Mouse (Mus musculus): ENCODE results near the gene Ferd3l. TPM values are rescaled to one million over a fixed set of nuclear protein-coding genes. Genes with fewer than 3 reads are reported as not detected.

Ferd3l gene
- polyA plus RNA-seq (2016; fragmentation: Nextera tagmentation; extraction: Ambion mirVana): 0.52 TPM in 1 of 2 replicates, not detected in the other

DNA sequence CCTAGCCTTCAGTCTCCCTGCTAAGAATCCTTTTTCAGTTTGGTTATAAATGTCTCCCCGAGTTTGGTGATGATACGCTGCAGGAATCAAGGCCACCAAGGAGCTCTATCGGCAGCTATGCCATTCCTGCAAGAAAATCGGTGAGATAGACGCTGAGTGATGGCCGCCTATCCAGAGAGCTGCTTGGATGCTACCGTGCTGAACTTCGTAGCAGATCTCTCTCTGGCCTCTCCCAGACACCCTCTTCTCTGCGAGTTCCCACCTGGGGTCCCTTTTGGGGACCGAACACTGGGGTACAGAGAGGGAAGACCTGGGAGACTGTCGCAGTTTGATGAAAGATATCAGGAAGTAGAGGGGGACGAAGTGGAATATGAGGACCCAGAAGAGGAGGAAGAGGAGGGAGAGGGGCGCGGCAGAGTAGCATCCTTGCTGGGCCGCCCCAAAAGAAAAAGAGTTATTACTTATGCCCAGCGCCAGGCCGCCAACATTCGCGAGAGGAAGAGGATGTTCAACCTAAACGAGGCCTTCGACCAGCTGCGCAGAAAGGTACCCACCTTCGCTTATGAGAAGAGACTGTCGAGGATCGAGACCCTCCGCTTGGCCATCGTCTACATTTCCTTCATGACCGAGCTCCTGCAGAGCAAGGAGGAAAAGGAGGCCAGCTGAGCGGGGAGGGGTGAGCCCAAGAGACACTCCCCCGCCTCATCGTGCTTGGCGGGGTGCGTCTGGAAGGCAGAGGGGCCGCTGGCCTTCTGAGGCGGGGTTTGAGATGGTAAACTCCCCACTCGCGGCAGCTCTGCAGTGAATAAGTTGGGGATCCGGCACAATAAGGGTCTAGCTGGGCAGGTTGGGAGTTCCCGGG is at the start of gene Ferd3l:
Gene Ferd3l (plus strand): TSS at position 95 of the 862 bp plus-strand sequence.
- H3K36me3 ChIP-seq (replicated peaks): no peaks in the 10 kb centered on the region
- peak; percentile 25 for DNase-seq (ENCODE audit: low spot score)
- peak within 1 kb of the TSS; percentile 49 for H3K4me3 ChIP-seq
- peaks cover 52% of the 10 kb centered on the region for H3K27me3 ChIP-seq (replicated peaks; ENCODE audit: low read depth, poor library complexity, severe bottlenecking)
- H3K4me1 ChIP-seq: peaks cover 23% of the 10 kb centered on the region
- H3K9me3 ChIP-seq: no peaks in the 10 kb centered on the region
- under 1% methylated on average over 39 of the region's 39 CpGs for WGBS
- no peak within 1 kb of the TSS for H3K27ac ChIP-seq (replicated peaks)

DNA sequence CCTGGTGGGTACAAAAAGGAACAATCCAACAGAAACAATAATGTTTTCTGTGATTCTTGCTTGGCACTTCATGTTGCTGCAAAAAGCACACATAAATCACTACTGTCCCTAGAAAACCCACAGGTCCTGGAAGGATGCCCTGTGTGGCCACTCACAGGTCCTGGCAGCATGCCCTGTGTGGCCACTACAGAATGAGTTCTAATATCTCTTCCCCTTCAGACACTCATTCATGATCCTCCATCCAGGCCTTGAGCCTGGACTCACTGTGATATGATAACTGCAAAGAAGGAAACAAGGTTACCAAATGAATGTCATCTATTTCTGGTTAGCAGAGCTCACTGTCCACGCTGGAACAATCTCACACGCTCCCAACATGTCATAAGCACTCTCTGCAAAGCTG is 34.3 kb upstream of the Ferd3l start:
- no peak for DNase-seq (ENCODE audit: low spot score)
- 82% methylated on average over 2 of the region's 2 CpGs for WGBS
- no peak overlapping the region for H3K27ac ChIP-seq (replicated peaks)
- no peaks in the 10 kb centered on the region for H3K36me3 ChIP-seq (replicated peaks)
- no peaks in the 10 kb centered on the region for H3K4me1 ChIP-seq
- no peak overlapping the region for H3K4me3 ChIP-seq
- H3K9me3 ChIP-seq: no peaks in the 10 kb centered on the region
- no peaks in the 10 kb centered on the region for H3K27me3 ChIP-seq (replicated peaks; ENCODE audit: low read depth, poor library complexity, severe bottlenecking)

DNA sequence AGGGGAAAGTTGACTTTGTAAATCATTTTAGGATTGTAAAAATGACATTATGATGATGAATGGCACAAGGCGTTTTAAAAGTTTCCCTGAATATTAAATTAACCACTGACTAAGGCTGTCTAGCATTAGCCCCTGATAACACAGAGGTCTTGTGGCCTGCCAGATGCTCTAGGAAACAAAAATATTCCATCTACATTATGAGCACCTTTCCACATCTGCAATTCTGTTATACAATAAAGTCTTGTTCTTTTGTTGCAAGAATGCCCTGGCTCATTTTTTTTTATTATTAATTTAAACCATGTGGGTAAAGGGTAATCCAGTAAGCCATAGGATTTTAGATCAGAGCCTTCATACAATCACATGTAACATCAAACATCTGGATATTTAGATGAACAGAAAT is 33.6 kb upstream of the Ferd3l start:
- H3K4me3 ChIP-seq: no peak overlapping the region
- 66% methylated on average over 1 of the region's 1 CpGs for WGBS
- no peak for DNase-seq (ENCODE audit: low spot score)
- H3K36me3 ChIP-seq (replicated peaks): no peaks in the 10 kb centered on the region
- no peaks in the 10 kb centered on the region for H3K27me3 ChIP-seq (replicated peaks; ENCODE audit: low read depth, poor library complexity, severe bottlenecking)
- no peaks in the 10 kb centered on the region for H3K9me3 ChIP-seq
- H3K27ac ChIP-seq (replicated peaks): no peak overlapping the region
- no peaks in the 10 kb centered on the region for H3K4me1 ChIP-seq

DNA sequence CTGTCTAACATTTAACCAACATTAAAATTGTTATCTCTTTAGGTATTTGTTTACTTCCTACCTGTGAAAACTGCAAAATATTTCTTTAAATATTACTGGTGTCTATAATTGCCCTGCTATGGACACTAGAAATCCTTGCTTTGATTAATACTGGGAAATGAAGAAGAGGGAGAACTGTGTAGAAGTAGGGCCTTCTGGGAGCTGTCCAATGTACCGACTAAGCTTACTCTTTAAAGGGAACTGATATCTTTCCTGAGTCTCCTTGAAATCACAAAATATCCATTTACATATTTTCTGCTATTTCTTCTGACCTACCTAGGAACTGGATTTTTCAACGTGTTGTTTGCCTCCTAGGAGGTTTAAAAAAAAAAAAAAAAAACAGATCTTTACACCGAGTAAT is 1.5 kb upstream of the Ferd3l start:
- Histone ChIP-seq H3K27me3 (replicated peaks; ENCODE audit: low read depth, poor library complexity, severe bottlenecking) (peaks cover 52% of the 10 kb centered on the region), H3K36me3 (replicated peaks) (no peaks in the 10 kb centered on the region), H3K27ac (replicated peaks) (no peak overlapping the region), H3K4me3 (no peak overlapping the region), H3K9me3 (no peaks in the 10 kb centered on the region), H3K4me1 (peaks cover 23% of the 10 kb centered on the region)
- peak; percentile 11 for DNase-seq (ENCODE audit: low spot score)
- 5% methylated on average over 3 of the region's 3 CpGs for WGBS

DNA sequence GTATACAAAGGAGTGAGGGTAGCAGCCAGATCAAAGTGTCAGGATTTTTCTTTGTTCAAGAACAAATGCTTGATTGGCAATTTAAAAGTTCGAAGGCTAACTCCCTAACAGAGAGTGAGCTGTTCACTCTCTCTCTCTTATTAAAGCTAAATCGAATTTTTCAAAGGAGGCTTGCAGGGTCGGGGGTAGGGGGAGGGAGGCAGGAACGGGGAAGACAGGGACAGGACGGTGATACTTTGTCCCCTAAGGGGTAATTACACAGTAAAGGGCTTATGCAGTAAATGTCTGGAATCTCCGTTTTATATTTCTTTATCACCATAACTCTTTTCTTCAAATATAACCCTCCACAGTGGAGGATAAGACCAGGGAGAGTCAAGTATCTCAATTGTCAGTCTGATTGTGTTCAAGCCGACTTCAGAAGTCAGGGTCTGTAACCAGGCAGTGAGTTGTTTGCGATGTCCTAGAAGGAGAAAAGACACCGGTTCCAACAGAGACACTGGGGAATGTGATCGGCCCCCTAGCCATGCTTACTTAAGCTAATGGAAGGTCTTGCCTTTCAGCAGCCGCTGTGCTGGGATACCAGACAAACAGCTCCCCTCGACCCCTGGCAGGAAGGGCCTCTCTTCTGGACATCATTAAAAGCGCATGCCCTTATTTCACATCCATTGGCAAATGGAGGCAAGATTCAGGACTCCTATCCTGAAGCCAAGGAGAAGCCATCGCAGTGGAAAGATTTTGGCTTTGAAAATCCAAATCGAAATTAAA is 709 bp upstream of the Ferd3l start:
- no peak overlapping the region for H3K27ac ChIP-seq (replicated peaks)
- 1% methylated on average over 15 of the region's 15 CpGs for WGBS
- no peaks in the 10 kb centered on the region for H3K9me3 ChIP-seq
- H3K4me3 ChIP-seq: peak overlapping the region; percentile 49; the same call in 1 of the 2 replicates
- H3K36me3 ChIP-seq (replicated peaks): no peaks in the 10 kb centered on the region
- DNase-seq (ENCODE audit: low spot score): peak; percentile 33
- peaks cover 52% of the 10 kb centered on the region for H3K27me3 ChIP-seq (replicated peaks; ENCODE audit: low read depth, poor library complexity, severe bottlenecking)
- H3K4me1 ChIP-seq: peaks cover 23% of the 10 kb centered on the region

DNA sequence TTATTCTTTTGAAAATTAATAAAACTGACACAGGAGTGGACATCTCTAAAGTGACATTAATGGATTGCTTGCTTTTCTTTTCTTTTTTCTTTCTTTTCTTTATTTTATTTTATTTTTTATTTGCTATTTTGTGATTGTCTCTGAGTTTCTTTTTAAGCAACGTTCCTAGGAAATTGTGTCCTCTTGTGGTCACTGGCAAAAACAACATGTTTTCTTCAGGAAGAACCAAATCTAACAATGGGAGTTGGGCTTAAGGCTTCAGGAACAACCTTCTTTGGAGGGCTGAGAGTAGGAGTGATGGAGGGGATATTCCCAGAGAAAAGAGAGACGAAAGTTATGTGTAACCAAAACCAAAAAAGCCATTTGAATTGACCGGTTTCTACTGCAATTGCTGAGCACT is 24.6 kb downstream of the Ferd3l start:
- 5% methylated on average over 3 of the region's 3 CpGs for WGBS

DNA sequence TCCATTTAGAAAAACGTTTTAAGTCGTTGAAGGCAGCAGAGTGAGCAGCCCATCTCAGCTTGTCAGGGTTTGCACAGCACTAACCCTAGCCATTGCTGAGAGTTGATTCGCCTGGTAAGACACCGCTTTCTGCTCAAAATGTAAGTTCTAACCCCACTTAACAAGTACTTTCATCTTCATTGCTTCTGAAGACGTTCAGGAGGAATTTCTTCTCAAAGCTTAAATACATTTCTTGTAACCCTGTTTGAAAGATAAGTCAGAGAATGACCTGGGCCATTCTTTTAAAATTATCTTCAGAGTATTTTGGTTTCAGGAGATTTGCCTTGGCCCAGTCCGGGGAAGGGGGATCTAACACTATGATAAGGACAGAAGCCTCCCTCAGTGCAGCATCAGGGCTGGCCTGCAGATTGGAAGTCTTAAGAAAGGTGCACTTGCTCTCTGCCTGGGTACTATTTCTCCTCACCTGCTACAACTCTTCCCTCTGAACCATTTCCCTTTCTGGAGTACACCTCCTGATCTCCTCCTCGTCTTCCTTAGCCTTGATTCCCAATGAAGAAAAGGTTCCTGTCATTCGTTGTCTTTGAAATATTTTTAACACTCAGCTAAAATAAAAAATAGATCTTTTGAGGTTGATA is 26.8 kb downstream of the Ferd3l start:
- peak; percentile 18 for DNase-seq (ENCODE audit: low spot score)
- H3K9me3 ChIP-seq: no peaks in the 10 kb centered on the region
- H3K27ac ChIP-seq (replicated peaks): peak overlapping the region; percentile 35; the same call in 1 of the 2 replicates
- 14% methylated on average over 8 of the region's 8 CpGs for WGBS
- no peaks in the 10 kb centered on the region for H3K36me3 ChIP-seq (replicated peaks)
- peaks cover 33% of the 10 kb centered on the region for H3K4me1 ChIP-seq
- H3K4me3 ChIP-seq: peak overlapping the region; percentile 87
- H3K27me3 ChIP-seq (replicated peaks; ENCODE audit: low read depth, poor library complexity, severe bottlenecking): peaks cover 70% of the 10 kb centered on the region

More for the DNA sequence above, 24.6 kb downstream of the Ferd3l start:
- Histone ChIP-seq H3K27me3 (replicated peaks; ENCODE audit: low read depth, poor library complexity, severe bottlenecking) (peaks cover 48% of the 10 kb centered on the region), H3K9me3 (no peaks in the 10 kb centered on the region), H3K27ac (replicated peaks) (no peak overlapping the region), H3K36me3 (replicated peaks) (no peaks in the 10 kb centered on the region), H3K4me1 (peaks cover 25% of the 10 kb centered on the region), H3K4me3 (no peak overlapping the region)
- DNase-seq (ENCODE audit: low spot score): no peak

DNA sequence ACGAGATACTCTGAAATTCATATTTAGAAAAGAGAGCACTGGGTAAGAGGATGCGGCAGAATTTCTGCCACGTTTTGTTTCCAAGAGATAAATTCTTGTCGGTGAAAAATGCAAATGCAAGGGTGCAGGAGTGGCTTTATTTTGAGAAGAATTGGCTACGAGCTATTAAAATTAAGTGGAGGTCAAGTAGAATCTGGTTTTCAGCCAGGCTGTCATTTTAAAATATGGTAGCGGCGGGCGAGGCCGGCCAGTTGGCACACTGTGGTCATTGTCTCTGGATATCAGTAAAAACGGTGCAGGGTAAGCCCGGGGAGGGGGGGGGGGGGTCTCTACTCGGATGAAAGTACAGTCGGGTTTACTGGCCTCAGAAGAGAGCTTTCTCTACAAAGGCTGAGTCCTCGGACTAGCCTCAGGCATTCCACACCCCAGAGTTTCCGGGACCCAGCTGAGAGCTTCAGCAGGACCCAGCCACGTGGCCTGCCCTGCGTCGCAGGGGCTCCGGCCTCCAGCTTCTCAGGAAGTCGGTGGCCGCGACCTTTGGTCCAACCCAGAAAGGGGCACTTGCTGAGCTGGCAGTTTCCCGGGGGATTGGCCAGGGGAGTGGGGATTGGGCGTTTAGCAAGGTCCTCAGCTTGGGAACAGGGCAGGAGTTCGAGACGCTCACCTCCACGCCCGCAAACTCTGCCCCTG is 27.5 kb downstream of the Ferd3l start:
- peaks cover 33% of the 10 kb centered on the region for H3K4me1 ChIP-seq
- 1% methylated on average over 28 of the region's 28 CpGs for WGBS
- H3K27ac ChIP-seq (replicated peaks): peak overlapping the region; percentile 98
- peak; percentile 80 for DNase-seq (ENCODE audit: low spot score)
- peak overlapping the region; percentile 87 for H3K4me3 ChIP-seq
- H3K36me3 ChIP-seq (replicated peaks): no peaks in the 10 kb centered on the region
- peaks cover 77% of the 10 kb centered on the region for H3K27me3 ChIP-seq (replicated peaks; ENCODE audit: low read depth, poor library complexity, severe bottlenecking)
- H3K9me3 ChIP-seq: no peaks in the 10 kb centered on the region

DNA sequence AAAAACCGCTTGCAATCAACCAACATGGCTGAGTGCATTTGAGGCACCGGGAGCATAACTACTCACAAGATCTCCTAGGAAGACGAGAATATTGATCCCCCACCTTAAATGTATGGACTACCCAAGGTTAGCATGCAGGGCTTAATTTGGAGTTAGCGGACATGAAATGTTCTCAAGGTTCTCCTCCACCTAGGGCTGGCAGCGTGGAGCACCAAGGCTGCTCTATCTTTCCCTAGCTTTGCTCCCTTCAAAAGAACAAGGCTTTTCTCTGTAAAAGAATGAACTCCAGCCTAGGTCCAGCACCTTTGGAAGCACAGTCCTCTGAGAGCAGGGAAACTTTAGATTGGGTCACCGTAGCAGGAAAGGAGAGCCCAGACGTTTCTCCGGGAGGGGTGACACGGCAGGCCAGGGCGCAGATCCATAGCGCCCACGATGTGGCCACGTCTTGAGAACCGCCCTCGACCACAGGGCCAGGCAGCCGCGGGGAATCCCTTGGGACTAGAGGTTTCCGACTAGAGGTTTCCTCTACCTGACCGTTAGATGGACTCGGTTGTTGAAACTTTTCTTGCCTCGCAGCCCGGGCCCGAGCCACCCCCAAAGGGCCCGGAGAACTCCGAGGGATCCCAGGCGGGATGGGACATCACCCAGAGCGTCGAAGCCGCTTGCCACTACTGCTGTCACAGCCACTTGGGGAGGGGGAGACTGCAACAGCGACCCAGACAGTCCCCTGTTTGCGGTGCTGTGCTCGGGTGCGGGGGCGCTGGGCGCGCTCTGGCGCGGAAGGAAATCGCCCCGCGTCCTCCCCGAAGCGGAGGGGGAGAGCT is 28.6 kb downstream of the Ferd3l start:
- Histone ChIP-seq H3K4me1 (peaks cover 33% of the 10 kb centered on the region), H3K4me3 (peak overlapping the region; percentile 87), H3K27me3 (replicated peaks; ENCODE audit: low read depth, poor library complexity, severe bottlenecking) (peaks cover 87% of the 10 kb centered on the region), H3K27ac (replicated peaks) (peak overlapping the region; percentile 98), H3K9me3 (no peaks in the 10 kb centered on the region), H3K36me3 (replicated peaks) (no peaks in the 10 kb centered on the region)
- no peak for DNase-seq (ENCODE audit: low spot score)
- WGBS: under 1% methylated on average over 43 of the region's 43 CpGs

DNA sequence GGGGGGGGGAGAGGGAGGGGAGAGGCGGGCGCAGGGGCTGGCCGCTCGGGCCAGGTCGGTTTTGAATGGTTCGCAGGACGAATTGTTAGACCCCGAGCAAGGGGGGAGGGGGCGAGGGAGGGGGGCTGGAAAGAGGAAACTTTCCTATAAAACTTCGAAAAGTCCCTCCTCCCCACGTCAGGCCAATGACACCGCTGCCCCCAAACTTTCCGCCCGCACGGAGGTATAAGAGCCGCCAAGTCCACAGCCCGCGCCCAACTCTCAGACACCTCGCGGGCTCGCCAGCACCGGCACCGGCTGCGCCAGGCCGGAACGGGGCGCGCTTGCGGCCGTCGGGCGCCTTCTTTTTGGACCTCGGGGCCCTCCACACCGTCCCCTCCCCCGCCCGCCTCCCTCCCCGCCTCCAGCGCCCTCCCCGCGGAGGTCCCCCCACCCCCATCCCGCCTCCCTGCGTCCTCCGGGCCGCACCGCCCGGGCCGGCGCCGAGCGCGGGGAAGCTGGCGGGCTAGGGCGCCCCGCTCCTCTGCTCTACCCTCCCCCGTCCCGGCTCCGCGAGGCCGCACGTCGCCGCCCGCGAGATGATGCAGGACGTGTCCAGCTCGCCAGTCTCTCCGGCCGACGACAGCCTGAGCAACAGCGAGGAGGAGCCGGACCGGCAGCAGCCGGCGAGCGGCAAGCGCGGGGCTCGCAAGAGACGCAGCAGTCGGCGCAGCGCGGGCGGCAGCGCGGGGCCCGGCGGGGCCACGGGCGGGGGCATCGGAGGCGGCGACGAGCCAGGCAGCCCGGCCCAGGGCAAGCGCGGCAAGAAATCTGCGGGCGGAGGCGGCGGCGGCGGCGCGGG is 29.4 kb downstream of the Ferd3l start, which contains the start of gene Twist1:
Gene Twist1 (plus strand): TSS at position 272 of the 841 bp plus-strand sequence.
- Histone ChIP-seq H3K4me1 (peaks cover 41% of the 10 kb centered on the region), H3K27ac (replicated peaks) (peak within 1 kb of the TSS; percentile 98), H3K27me3 (replicated peaks; ENCODE audit: low read depth, poor library complexity, severe bottlenecking) (peaks cover 96% of the 10 kb centered on the region), H3K36me3 (replicated peaks) (no peaks in the 10 kb centered on the region), H3K4me3 (peak within 1 kb of the TSS; percentile 87), H3K9me3 (no peaks in the 10 kb centered on the region)
- peak; percentile 96 for DNase-seq (ENCODE audit: low spot score)
- 2% methylated on average over 103 of the region's 105 CpGs for WGBS
